Mouse (Mus musculus) adrenal gland (tissue): Measurements from ENCODE around the gene Rassf7.

ENCODE experiments used
- intact Hi-C: fragments of 180-260 bp; cut with DNase I; formaldehyde crosslinking; loops from one replicate; pipeline ENCODE4 v1.15.1; 2025
- long read RNA-seq, 2 experiments: library from polyadenylated mRNA; unstranded; transcript quantifications; one replicate each; pipeline ENCODE4 v2.0.0; 2020; ENCODE audit warnings: borderline replicate concordance in 1 of 2; ENCODE audit not compliant: insufficient replicate concordance in 1 of 2

The Rassf7 gene
- long read RNA-seq, experiment 1, partial matches to known transcripts: 0 of 3 reads
- long read RNA-seq, experiment 1, other reads (novel, unspliced or antisense): 2 of 3 reads
- long read RNA-seq, experiment 2, partial matches to known transcripts: 0 of 4 reads
- long read RNA-seq, experiment 2, other reads (novel, unspliced or antisense): 0 of 4 reads

DNA sequence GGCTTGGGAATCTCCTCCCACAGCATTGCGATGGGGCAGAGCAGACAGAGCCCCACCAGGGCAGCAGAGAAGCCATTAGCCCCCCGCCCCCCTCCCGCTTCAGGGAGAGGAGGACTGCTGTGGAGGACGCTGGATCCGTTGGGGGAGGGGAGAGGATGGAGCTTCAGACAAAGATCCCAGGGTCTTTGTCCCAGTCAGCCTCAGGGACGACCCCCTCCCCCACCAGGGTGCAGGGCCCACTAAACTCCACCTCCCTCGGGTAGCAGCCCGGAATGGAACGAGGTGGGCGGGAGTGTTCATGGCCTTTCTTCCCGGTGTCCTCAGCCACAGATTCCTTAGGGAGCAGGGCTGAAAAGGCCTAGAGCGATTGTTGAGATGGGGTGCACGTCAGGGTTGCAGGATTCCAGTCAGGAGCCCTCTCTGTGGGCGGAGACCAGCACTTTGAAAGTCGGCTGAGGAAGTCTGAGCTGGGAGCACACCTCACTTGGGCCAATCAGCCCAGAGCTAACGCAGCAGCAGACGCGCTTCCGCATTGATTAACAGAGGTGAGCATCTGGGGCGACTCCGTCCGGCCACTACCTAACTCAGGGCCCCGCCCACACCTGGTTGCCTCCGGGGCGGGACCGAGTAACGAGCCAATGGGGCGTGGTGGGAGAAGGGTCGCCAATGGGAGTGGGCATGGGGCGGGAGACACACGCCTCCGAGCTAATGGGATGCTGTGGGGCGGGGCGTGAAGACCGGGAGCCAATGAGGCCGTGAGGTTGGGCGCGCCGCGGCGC lies at the start of gene Rassf7:
Rassf7 (plus strand) TSS at position 760 of the 779 bp plus-strand sequence.
- intact Hi-C loops: no loop called here

DNA sequence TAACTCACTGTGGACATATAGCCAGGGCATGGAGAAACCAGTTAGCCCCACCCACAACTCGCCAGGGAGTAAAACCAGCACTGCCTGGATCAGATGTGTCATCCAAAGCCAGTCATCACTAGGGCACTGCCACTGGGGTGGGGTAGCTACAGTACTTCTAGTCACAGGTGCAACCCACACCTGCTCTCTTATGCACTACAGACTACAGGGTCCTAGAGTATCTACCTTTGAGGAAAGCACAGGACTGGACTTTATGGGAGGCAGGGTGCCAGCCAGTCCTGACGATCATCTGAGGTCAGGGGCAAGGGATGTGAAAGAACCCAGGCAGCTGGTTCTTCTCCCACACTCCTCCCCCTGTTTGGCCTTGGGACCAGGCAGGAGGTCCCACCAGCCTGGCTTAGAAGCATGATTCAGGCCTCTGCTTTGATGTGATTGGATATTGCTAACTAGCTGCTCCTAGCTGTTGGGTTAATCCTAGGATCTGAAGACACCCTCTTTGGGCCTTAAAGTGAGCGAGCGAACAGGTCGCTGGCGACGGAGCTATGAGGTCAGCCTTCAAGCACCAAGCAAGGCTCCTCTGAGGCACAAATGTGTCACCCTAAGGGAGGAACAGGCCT lies 47.7 kb upstream of the Rassf7 start:
- intact Hi-C loops: loop anchor here (5.0 to 10.0 kb wide), 2 partner anchors 36 to 223 kb away; partner anchors contain the start of gene Pgghg

DNA sequence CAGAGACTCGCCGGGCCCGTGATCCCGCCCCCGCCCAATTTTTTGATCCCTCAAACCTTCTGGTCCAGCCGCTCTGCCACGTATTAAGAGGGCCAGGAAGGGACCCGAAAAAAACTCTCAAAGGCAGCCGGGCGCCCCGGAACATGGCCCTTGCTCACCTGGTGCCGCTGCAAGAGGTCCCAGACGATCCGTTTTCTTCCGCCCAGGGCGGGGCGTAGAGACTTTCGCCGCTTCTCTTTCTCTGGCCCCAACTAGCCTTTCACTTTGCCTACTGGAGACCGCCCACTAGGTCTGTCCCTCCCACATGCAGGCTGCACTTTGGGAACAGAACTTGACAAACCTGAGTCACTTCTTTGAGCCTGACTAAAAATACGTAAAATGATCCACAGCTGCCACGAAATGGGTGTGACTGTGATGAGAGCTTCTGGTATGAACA lies 47.1 kb upstream of the Rassf7 start:
- intact Hi-C loops: loop anchor here (5.0 to 10.0 kb wide), 2 partner anchors 36 to 224 kb away; partner anchors contain the start of gene Pgghg

DNA sequence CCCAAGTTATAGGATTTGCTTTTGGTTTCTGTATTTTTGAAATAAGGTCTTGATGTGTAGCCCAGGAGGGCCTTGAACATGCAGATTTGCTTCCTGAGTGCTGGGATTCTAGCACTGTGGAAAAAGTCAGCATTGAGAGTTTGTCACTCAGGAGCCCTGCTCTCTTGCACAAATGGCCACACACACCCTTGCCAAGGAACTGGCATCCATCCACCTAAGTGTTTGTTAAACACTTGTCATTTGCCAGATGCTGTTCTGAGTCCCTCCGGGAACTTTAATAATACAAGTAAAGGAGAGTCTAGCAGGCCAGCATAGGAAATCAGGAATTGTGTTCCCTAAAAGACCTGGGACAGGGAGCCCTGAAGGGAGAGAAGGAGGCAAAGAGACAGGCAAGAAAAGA lies 46.4 kb upstream of the Rassf7 start:
- intact Hi-C loops: loop anchor here (5.0 to 10.0 kb wide), 2 partner anchors 37 to 224 kb away; partner anchors contain the start of gene Pgghg

DNA sequence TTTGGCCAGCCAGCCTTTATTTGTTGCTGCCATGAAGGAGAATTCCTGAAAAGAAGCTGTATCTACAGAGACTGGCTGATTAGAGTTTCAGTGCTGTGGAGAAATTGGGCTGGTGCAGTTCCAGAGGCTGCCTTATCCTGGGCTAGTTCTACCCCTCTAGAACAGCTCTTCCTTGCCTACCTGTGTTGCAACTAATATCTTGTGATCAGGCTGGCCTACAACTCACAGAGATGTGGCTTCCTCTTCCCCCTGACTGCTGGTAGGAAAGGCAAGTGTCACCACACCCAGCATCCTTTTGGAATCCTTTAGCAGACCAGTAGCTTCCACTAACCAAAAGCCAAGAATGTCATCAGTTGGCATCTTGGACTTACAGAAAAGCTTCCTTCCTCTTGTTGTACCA lies 45.8 kb upstream of the Rassf7 start:
- intact Hi-C loops: loop anchor here (5.0 to 10.0 kb wide), 2 partner anchors 38 to 225 kb away; partner anchors contain the start of gene Pgghg

DNA sequence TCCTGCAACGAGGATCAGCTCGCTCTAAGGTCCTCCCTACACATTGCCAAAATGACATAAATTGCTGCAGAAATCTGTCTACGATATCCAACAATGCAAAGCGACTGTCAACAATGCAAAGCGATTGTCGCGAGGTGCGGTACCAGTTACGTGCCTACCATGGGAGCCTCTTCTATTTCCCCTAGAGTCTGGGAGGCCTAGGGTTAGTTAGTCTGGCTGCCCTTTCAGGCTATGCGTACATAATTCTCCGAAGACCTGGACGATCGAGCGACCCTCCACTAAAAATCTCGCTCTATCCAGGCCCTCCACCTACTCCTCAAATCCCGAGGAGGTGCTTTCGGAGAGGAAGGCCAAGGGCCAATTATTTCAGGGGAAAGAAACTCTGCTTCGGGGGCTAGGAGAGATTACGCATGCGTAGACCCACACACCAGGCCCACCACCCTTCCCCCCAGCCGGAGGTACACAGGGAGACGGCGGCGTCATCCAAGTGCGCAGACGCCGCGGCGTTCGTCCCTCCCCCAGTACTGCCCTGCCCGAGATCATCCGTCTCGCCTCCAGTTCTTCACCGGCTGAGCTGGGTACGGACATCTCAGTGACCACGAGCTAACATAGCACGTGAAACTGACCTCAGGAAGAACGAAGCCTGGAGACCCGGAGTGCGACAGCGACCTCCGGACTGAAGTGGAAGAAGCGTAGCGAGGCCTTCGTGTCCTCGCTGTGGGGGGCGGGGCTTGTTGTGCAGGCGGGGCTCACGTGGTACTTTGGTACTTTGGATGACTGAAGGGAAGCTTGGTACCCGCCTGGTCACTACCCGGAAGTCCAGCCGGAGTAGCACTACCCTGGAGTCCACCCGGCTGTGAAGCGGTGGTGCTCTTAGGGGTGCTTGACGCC lies 43.3 kb upstream of the Rassf7 start, which contains the start of gene Rnh1:
Rnh1 (minus strand) TSS at position 742 of the 891 bp plus-strand sequence.
- intact Hi-C loops: no loop called here

DNA sequence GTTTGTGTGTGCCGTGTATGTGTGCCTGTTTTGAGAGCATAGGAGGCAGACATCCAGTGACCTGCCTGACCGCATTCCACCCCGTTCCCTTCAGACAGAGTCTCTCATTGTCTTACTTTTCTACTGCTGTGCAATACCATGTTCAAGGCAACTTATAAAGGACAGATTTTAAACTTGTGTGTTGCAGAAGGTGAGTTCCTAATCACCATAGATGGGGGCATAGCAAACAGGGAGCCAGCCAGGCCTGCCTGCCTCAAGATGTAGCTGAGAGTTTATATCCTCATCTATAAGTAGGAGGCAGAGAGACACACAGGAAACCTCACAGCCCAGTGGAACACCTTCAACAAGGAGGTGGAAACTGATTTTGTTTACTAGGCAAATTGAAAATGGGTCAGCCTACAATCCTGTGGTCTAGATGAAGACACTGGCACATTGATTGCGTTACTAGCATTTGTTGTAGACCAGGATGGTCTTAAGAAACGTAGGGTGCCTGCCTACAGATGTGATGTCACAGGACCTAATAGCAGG lies 42.3 kb upstream of the Rassf7 start:
- intact Hi-C loops: no loop called here

DNA sequence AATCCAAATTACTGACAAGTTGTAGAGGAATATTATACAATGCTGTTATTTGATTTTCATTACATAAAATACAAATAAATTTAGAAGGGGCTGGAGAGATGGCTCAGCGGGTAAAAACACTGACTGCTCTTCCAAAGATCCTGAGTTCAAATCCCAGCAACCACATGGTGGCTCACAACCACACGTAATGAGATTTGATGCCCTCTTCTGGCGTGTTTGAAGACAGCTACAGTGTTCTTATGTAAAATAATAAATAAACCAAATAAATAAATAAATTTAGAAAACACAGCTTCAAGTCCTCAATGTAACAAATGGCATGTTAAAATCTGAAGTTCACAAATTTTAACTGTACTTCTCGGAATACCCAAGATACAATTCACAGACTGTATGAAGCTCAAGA lies 40.6 kb upstream of the Rassf7 start:
- intact Hi-C loops: loop anchor here (5.0 kb wide), 1 partner anchor 33 kb away; no protein-coding TSS in a partner anchor

DNA sequence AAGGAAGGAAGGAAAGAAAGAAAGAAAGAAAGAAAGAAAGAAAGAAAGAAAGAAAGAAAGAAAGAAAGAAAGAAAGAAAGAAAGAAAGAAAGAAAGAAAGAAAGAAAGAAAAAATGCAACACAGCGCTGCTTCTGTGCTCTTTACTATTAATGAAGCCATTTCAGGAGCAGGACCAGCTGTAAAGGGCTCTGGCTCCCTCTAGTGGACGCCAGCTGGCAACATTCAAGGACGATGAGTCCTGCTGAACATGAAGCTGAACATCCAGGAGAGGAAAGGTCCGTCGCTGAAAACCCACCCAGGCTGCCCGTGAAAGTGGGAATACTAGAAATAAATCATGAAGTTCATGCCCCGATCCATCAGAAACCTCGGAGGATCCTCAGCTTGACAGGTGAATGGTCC lies 39.5 kb upstream of the Rassf7 start:
- intact Hi-C loops: loop anchor here (2.0 to 5.0 kb wide), 2 partner anchors 34 to 85 kb away; no protein-coding TSS in a partner anchor

DNA sequence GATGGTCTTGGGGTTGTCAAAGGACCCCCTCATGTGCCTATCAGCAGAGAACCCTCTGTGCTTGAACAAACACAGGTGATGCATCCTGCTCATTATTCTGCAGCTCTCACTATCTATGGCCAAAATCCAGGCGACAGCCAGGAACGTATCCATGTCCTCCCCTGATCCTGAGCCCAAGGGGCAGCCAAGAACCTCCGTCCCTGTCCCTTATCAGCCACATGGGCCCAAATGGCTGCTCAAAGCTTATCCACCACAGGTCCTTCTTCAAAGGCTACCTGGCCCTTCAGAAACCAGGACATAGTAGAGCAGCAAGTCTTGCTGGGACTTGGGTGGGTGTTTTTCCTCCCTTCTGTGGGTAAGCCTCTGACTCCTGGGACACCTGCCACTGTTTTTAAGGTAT lies 27.5 kb upstream of the Rassf7 start:
- intact Hi-C loops: loop anchor here (10.0 kb wide), 1 partner anchor 343 kb away; the partner anchor contains the start of genes Odf3 and Scgb1c1

DNA sequence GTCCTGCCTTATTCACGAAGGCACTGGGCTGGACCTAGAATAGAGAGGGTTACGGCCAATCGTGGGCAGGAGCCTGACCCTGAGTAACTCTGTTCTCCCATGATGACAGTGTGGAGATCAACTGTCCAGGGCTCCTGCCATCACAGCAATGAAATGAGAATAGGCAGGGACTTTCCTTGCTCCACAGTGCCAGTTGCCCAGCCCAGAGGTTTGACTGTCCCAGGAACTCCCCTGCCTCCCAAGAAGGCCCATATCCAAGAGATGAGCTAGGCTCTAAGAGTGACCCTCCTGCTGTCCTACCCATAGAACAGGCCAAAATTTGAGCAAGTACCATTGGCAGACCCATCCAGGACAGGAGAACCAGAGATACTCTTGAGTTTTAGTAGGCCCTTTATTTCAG lies 26.9 kb upstream of the Rassf7 start:
- intact Hi-C loops: loop anchor here (10.0 kb wide), 1 partner anchor 344 kb away; the partner anchor contains the start of genes Odf3 and Scgb1c1

DNA sequence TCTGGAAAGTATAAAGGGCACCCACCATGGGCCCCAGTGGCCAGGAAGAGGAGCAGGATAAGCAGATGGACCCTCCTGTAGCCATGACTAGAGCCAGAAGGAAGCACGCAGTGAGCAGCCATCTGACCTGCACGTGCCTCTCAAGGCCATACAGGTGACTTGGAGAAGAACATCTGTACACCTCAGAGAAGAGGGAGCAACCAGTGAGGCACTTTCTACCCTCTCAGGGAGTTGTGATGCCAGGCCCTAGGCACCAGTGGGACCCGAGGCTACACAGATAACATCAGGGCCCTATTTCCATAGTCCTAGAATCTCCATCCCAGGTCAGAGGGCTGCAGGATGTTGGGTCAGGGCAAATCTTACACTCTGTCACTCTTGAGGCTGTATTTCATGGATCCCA lies 25.4 kb upstream of the Rassf7 start:
- intact Hi-C loops: no loop called here

DNA sequence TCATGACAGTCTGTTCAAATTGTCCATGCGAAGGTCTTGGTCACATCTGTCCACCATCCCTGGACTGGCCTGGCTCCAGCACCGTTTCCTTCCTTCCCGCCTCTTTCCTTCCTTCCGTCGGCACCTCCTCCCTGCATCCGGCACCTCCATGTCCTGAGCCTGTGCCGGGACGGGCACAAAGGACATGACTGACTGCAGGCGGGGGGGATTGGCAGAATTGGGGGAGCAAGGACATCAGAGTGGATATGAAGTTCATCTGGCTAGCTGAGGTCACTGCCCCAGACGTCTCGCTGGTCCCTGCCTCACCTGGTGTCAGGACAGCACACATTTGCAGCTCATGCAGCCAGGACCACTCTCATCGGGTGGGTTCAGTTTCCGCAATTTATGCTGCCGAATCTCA lies 24.6 kb upstream of the Rassf7 start:
- intact Hi-C loops: no loop called here

DNA sequence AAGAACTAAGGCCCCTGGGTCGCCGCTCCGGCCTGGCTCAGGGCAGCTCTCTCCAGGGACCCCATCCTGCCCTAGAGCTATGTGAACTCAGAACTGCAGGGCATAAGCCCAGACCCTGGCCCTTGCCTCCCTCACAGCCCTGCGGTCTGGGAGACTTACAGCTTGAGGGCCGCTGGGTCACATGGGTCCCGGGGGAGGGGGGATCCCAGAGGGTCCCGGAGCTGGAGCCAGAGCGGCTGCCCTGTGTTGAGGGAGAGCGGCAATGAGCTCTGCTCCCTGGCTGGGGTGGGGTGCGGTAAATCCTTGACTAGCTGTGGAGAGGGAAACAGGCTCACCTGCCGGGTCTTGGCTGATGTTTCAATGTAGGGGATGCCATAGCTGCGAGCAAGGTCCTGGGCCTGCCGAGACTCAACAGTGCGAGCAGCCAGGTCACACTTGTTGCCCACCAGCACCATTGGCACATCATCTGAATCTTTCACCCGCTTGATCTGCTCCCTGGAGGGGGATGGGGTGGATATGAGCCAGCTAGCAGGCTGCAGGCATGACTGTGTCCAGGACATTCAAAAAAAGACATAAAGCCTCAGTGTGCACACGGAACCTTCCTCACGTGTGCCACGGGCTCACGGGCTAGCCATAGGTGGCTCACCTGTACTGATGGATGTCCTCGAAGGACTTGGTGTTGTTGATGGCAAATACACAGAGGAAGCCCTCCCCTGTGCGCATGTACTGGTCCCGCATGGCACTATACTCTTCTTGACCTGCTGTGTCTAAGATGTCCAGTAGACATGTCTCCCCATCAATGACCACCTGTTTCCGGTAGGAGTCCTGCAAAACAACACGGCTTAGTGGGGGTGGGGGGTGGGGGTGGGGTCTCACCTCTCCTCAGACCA lies 23.6 kb upstream of the Rassf7 start:
- intact Hi-C loops: no loop called here

DNA sequence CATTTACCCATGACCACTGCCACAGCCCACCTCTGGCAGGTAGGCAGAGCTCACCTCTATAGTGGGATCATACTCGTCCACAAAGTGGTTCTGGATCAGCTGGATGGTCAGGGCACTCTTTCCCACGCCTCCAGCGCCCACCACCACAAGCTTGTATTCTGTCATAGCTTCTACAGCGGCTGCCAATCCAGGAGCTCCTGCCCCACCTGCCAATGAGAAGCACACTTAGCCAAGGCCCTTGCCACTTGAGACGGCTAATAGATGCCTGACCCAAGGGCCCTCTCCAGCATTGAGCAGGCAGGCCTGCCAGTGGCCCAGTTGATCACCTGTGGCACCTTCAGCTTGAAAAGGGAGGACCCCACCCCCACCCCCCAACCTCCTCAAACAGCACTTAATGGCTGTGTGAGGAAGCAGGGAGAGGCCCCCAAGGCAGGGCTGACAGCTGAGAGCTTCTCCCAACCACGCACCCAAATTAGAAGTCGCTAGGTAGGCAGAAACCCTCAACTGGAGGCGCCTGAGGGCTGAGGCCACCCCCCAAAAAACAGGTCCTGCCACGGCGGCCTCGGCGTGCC lies 22.8 kb upstream of the Rassf7 start:
- intact Hi-C loops: no loop called here

DNA sequence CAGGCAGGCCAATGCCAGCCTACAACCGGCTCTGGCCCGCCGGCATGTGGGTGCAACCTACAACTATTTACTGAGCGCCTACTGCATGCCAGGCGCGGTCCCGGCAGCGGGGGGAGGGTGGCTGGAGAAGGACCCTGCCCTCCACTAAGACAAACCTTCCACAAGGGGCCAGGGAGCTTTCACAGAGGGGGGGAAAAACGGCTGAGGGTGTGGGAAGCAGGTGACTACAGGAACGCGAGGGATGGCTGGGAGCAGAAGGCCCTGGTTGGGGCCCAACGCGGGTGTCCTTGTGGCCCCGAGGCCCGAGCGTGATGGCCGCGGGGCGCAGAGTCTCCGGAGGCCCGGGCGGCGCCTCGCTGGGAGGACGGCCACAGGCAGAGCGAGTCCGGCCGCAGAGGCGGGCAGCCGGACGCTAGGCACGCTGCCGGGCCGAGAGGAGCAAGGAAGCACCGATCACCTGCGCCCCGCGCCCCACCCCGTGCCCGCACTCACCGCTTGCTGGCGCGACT lies 22.3 kb upstream of the Rassf7 start:
- intact Hi-C loops: no loop called here

DNA sequence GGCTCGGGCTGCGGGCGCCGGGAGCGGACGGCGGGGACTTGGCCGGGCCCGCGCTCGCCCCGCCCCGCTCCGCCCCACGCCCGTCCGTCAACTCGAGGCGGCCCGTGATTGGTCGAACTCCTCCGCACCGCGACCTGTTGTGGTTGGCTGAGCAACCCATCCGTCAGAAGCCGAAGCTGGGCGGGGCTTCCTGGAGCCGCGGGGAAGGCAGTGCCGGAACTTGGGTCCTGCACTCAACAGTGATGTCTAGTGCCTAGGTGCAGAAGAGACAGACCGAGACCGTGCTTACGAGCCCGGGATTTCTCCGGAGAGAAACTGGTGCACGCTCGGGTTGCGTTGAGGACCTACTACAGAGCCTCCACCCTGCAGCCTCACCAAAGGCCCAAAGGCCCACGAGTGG lies 21.7 kb upstream of the Rassf7 start, which contains the start of the genes Hras and Lrrc56:
Hras (minus strand) TSS at position 58 of the 400 bp plus-strand sequence.
Lrrc56 (plus strand) TSS at position 210 of the 400 bp plus-strand sequence.
- intact Hi-C loops: no loop called here

DNA sequence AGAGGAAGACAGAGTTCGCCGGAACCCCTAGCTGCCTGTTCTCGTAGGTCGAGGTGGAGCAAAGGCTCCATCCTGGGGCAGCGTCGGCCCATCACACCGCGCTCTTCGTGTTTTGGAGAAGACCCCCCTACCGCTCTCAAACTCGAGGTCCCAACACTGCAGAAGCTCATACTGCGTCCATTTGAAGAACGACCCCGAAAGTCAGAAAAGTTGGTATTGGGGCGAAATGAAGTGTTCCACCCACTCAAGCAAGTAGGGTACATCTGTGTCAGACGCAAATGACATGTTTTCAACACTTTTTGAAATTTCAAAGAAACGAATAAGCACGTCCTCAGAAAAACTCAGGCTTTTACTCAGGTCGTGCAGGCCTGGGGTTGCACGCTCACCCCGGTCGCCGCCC lies 21.3 kb upstream of the Rassf7 start:
- intact Hi-C loops: no loop called here

DNA sequence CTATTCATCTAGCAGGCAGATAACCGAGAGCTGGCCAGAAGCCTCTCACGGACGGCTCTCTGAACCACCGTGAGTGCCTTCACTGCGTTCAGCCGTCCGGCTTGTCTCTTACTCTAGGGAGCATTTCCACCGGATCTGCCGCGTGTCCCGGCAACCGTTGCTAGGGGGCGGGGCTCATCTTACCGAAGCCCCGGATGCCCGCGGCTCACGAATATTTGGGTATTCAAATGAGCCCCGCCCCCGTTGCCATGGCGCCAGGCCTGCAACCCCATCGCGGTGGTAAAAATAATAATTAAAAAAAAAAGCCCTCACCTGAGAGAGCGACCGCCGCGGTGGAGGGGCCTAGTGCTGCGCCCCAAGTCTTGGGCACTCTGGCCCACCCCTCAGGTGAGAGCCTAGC lies 20.8 kb upstream of the Rassf7 start:
- intact Hi-C loops: no loop called here
